Mouse (Mus musculus): ENCODE measurements around the gene Samd4b. TPM values are rescaled to one million over a fixed set of nuclear protein-coding genes. Genes with fewer than 3 reads are reported as not detected.

Samd4b gene
- polyA plus RNA-seq, 2 experiments: 4.5 to 12.0 TPM

GRCm38 (mm10) chr7:28584468-28584867 is 13.5 kb downstream of the Samd4b start:
- H3K36me3 ChIP-seq (replicated peaks; ENCODE audit: control insufficient read depth, insufficient read depth, low read depth): no peaks in the 10 kb centered on the region; the same call in 1 of the 2 replicates
- peak in 1 of 3 experiments; percentile 62 for DNase-seq (ENCODE audit: low read depth in 3 of 3, low spot score in 3 of 3)
- peak overlapping the region; percentile 76 for H3K4me2 ChIP-seq (ENCODE audit: low read depth)
- H3K4me1 ChIP-seq (replicated peaks; ENCODE audit: control insufficient read depth in 2 of 2, insufficient read depth in 2 of 2, low read length in 1 of 2): peaks cover 63 to 75% of the 10 kb centered on the region in 2 experiments
- H3K27me3 ChIP-seq (ENCODE audit: control insufficient read depth, insufficient read depth, low read length): no peaks in the 10 kb centered on the region
- TF ChIP-seq CTCF (IDR thresholded peaks at IDR 0.05; ENCODE audit: low read depth): no peak; the same call in 1 of the 2 replicates
- TF ChIP-seq EP300 (IDR thresholded peaks at IDR 0.05; ENCODE audit: low read depth): peak; percentile 51
- ATAC-seq (ENCODE audit: insufficient read depth): peak; percentile 42
- H3K9me3 ChIP-seq (ENCODE audit: control insufficient read depth, low read length): no peaks in the 10 kb centered on the region
- H3K4me3 ChIP-seq (ENCODE audit: insufficient read depth in 1 of 2, low read depth in 2 of 2, low read length in 2 of 2): no peak overlapping the region
- 26% methylated on average over 4 of the region's 4 CpGs for WGBS (ENCODE audit: insufficient replicate concordance)
- peak overlapping the region; percentile 47 for H3K9ac ChIP-seq (replicated peaks)
- H3K27ac ChIP-seq: peak overlapping the region; percentile 95

DNA sequence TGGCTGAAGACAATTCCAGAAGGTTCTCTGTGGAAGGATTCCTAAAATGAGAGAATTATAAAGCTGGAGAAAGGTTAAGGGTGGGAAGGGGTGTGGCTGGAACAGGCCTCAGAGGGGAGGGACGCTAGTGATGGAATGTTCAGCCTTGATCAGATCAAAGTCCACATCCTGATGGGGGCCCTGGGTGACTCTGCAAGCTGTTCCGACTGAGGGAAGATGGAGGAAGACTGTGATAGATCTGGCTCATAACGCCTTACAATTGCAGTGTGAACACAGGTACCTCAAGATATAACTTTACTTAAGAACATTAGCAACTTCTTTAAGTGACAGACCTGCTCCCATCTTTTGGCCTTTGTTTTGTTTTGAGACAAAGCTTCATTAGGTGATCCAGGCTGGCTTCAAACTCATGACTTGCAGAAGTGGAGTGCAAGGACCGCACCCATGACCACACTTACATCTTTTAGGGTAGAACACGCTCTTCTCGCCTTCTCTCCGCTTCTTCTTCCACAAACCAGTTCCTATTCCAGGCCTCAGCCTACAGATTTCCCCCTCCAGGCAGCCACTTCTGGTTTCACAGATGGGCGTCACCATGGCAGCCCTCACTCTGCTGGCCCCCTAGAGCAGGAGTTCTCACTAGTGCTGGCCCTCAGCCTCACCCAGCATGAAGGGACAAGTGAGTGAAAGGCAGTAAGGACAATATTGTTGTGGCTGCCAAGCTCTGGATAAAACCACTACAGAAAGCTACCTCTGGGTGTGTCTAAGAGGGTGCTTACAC is 14.2 kb downstream of the Samd4b start:
- H3K4me2 ChIP-seq (ENCODE audit: low read depth): peak overlapping the region; percentile 76
- H3K36me3 ChIP-seq (replicated peaks; ENCODE audit: control insufficient read depth, insufficient read depth, low read depth): no peaks in the 10 kb centered on the region; the same call in 1 of the 2 replicates
- H3K27me3 ChIP-seq (ENCODE audit: control insufficient read depth, insufficient read depth, low read length): no peaks in the 10 kb centered on the region
- peaks cover 69 to 81% of the 10 kb centered on the region in 2 experiments for H3K4me1 ChIP-seq (replicated peaks; ENCODE audit: control insufficient read depth in 2 of 2, insufficient read depth in 2 of 2, low read length in 1 of 2)
- ATAC-seq (ENCODE audit: insufficient read depth): peak; percentile 57
- peak overlapping the region; percentile 16 to 37; a peak in 3 of 4 replicates for H3K4me3 ChIP-seq (ENCODE audit: insufficient read depth in 1 of 2, low read depth in 2 of 2, low read length in 2 of 2)
- peak overlapping the region; percentile 64 for H3K9ac ChIP-seq (replicated peaks)
- TF ChIP-seq CTCF (IDR thresholded peaks at IDR 0.05; ENCODE audit: low read depth) (no peak), EP300 (IDR thresholded peaks at IDR 0.05; ENCODE audit: low read depth) (no peak)
- H3K9me3 ChIP-seq (ENCODE audit: control insufficient read depth, low read length): no peaks in the 10 kb centered on the region
- WGBS (ENCODE audit: insufficient replicate concordance): 38% methylated on average over 8 of the region's 8 CpGs
- H3K27ac ChIP-seq: peak overlapping the region; percentile 95
- DNase-seq (ENCODE audit: low read depth in 3 of 3, low spot score in 3 of 3): peak in 2 of 3 experiments; percentile 49 to 59

GRCm38 (mm10) chr7:28582841-28583240 is 15.1 kb downstream of the Samd4b start:
- no peaks in the 10 kb centered on the region; the same call in 1 of the 2 replicates for H3K36me3 ChIP-seq (replicated peaks; ENCODE audit: control insufficient read depth, insufficient read depth, low read depth)
- ATAC-seq (ENCODE audit: insufficient read depth): no peak
- no peaks in the 10 kb centered on the region for H3K9me3 ChIP-seq (ENCODE audit: control insufficient read depth, low read length)
- TF ChIP-seq EP300 (IDR thresholded peaks at IDR 0.05; ENCODE audit: low read depth) (no peak), CTCF (IDR thresholded peaks at IDR 0.05; ENCODE audit: low read depth) (no peak)
- H3K27ac ChIP-seq: peak overlapping the region; percentile 95
- H3K9ac ChIP-seq (replicated peaks): peak overlapping the region; percentile 64
- H3K4me1 ChIP-seq (replicated peaks; ENCODE audit: control insufficient read depth in 2 of 2, insufficient read depth in 2 of 2, low read length in 1 of 2): peaks cover 76 to 90% of the 10 kb centered on the region in 2 experiments
- WGBS (ENCODE audit: insufficient replicate concordance): 11% methylated on average over 11 of the region's 11 CpGs
- H3K27me3 ChIP-seq (ENCODE audit: control insufficient read depth, insufficient read depth, low read length): no peaks in the 10 kb centered on the region
- peak overlapping the region; percentile 76 for H3K4me2 ChIP-seq (ENCODE audit: low read depth)
- H3K4me3 ChIP-seq (ENCODE audit: insufficient read depth in 1 of 2, low read depth in 2 of 2, low read length in 2 of 2): peak overlapping the region in 1 of 2 experiments; percentile 37; a peak in 2 of 4 replicates
- peak in 1 of 3 experiments; percentile 54 for DNase-seq (ENCODE audit: low read depth in 3 of 3, low spot score in 3 of 3)

DNA sequence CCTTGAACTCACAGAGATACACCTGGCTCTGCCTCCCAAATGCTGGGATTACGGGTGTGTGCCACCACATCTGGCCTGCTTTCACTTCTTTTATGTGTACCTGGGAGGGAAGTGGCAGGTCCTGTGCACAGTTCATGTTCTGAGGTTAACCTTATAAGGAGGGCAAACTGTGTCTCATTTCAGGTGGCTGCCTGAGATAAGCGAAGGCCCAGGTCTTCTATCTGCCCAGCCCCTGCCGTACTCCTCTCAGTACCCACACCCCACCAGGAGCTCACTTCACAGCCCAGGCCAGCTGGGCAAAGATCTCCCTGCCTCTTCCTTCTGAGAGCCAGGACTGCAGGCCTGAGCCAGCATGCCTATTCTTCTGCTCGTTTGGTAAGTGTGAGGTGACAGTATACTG is 16.2 kb downstream of the Samd4b start:
- DNase-seq (ENCODE audit: low read depth in 3 of 3, low spot score in 3 of 3): peak; percentile 75 to 78 (median 76)
- Histone ChIP-seq H3K9ac (replicated peaks) (peak overlapping the region; percentile 64), H3K36me3 (replicated peaks; ENCODE audit: control insufficient read depth, insufficient read depth, low read depth) (no peaks in the 10 kb centered on the region; the same call in 1 of the 2 replicates), H3K4me1 (replicated peaks; ENCODE audit: control insufficient read depth in 2 of 2, insufficient read depth in 2 of 2, low read length in 1 of 2) (peaks cover 87 to 96% of the 10 kb centered on the region in 2 experiments), H3K4me3 (ENCODE audit: insufficient read depth in 1 of 2, low read depth in 2 of 2, low read length in 2 of 2) (peak overlapping the region; percentile 11 to 37), H3K27me3 (ENCODE audit: control insufficient read depth, insufficient read depth, low read length) (no peaks in the 10 kb centered on the region), H3K27ac (peak overlapping the region; percentile 95), H3K9me3 (ENCODE audit: control insufficient read depth, low read length) (no peaks in the 10 kb centered on the region), H3K4me2 (ENCODE audit: low read depth) (peak overlapping the region; percentile 76)
- TF ChIP-seq CTCF (IDR thresholded peaks at IDR 0.05; ENCODE audit: low read depth): no peak
- peak; percentile 80 for TF ChIP-seq EP300 (IDR thresholded peaks at IDR 0.05; ENCODE audit: low read depth)
- WGBS (ENCODE audit: insufficient replicate concordance): 9% methylated on average over 4 of the region's 4 CpGs
- ATAC-seq (ENCODE audit: insufficient read depth): peak; percentile 86

DNA sequence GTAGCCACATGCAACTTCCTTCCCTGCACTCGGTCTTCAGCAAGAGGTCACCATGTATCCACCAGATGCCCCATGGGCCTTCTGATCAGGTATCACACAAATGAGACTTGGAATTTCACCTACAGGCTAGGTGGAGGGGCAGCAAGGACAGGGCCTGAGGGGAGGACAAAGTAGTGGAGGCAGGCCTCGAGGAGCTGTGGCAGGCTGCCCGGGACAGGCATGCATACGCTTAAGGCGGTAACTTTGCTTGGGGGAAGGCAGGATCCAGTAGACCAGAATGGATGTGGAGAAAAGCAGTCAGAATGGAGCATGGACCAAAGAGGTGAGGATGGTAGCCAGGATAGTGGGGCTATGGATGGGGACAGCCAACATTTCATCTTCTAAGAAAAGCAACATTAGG is 18.1 kb downstream of the Samd4b start:
- WGBS (ENCODE audit: insufficient replicate concordance): 76% methylated on average over 5 of the region's 5 CpGs
- Histone ChIP-seq H3K4me1 (replicated peaks; ENCODE audit: control insufficient read depth in 2 of 2, insufficient read depth in 2 of 2, low read length in 1 of 2) (peaks cover 96 to 98% of the 10 kb centered on the region in 2 experiments), H3K27ac (no peak overlapping the region; the same call in 1 of the 2 replicates), H3K4me3 (ENCODE audit: insufficient read depth in 1 of 2, low read depth in 2 of 2, low read length in 2 of 2) (no peak overlapping the region), H3K4me2 (ENCODE audit: low read depth) (no peak overlapping the region), H3K9ac (replicated peaks) (no peak overlapping the region), H3K36me3 (replicated peaks; ENCODE audit: control insufficient read depth, insufficient read depth, low read depth) (no peaks in the 10 kb centered on the region; the same call in 1 of the 2 replicates), H3K27me3 (ENCODE audit: control insufficient read depth, insufficient read depth, low read length) (no peaks in the 10 kb centered on the region), H3K9me3 (ENCODE audit: control insufficient read depth, low read length) (no peaks in the 10 kb centered on the region)
- no peak for DNase-seq (ENCODE audit: low read depth in 3 of 3, low spot score in 3 of 3)
- no peak for ATAC-seq (ENCODE audit: insufficient read depth)
- TF ChIP-seq CTCF (IDR thresholded peaks at IDR 0.05; ENCODE audit: low read depth): no peak
- no peak for TF ChIP-seq EP300 (IDR thresholded peaks at IDR 0.05; ENCODE audit: low read depth)
